Mouse (Mus musculus) lung, postnatal 0 days (tissue): ENCODE data around the gene Defb20. TPM values are rescaled to one million over a fixed set of nuclear protein-coding genes. Genes with fewer than 3 reads are reported as not detected.

Source experiments
- ATAC-seq: fragments of 200-750 bp; cut with Nextera tagmentation; 2 replicates; pipeline ENCODE4 v1.8.0; 2017; ENCODE audit warnings: moderate library complexity
- DNase-seq: peaks from one replicate; pipeline ENCODE4 v3.0.0-alpha.2; 2016; ENCODE audit warnings: low spot score
- H3K27ac ChIP-seq: fragments of 300-500 bp; sonication (generic); 2 replicates; pipeline ENCODE4 v1.5.1; 2014; ENCODE audit warnings: antibody characterized with exemption, mild to moderate bottlenecking, low read length, mixed read lengths
- H3K27me3 ChIP-seq: fragments of 300-500 bp; sonication (generic); replicated peaks from 2 replicates; pipeline ENCODE4 v1.6.1; 2014; ENCODE audit warnings: low read length, mixed read lengths; ENCODE audit not compliant: insufficient read depth
- H3K36me3 ChIP-seq: fragments of 300-500 bp; sonication (generic); 2 replicates; pipeline ENCODE4 v1.6.1; 2014; ENCODE audit warnings: low read length, mixed read lengths; ENCODE audit not compliant: insufficient read depth
- H3K4me1 ChIP-seq: fragments of 300-500 bp; sonication (generic); 2 replicates; pipeline ENCODE4 v1.6.1; 2014; ENCODE audit warnings: antibody characterized with exemption, low read depth, low read length, mixed read lengths; ENCODE audit not compliant: insufficient read depth
- H3K4me2 ChIP-seq: fragments of 300-500 bp; sonication (generic); replicated peaks from 2 replicates; pipeline ENCODE4 v1.6.1; 2014; ENCODE audit warnings: low read depth, mild to moderate bottlenecking, low read length, moderate library complexity, mixed read lengths
- H3K4me3 ChIP-seq: fragments of 300-500 bp; sonication (generic); 2 replicates; pipeline ENCODE4 v1.5.1; 2014; ENCODE audit warnings: low read depth, low read length
- H3K9ac ChIP-seq: fragments of 300-500 bp; sonication (generic); replicated peaks from 2 replicates; pipeline ENCODE4 v1.6.1; 2014; ENCODE audit warnings: low read depth, mild to moderate bottlenecking
- H3K9me3 ChIP-seq: fragments of 300-500 bp; sonication (generic); 2 replicates; pipeline ENCODE4 v1.6.1; 2016; ENCODE audit warnings: low read length, mixed read lengths
- CTCF ChIP-seq: IDR thresholded peaks from 2 replicates; pipeline ENCODE4 v1.5.1; 2016; ENCODE audit warnings: antibody characterized with exemption, mild to moderate bottlenecking
- EP300 ChIP-seq: IDR thresholded peaks from 2 replicates; pipeline ENCODE4 v1.6.1; 2016; ENCODE audit warnings: antibody characterized with exemption, mild to moderate bottlenecking, control low read depth
- WGBS: fragments of 180-500 bp; shearing (Covaris S2); extraction: QIAGEN DNeasy Blood & Tissue Kit; methylation state at CpG from one replicate; pipeline ENCODE4 v1.1.7; 2014; 5-methylcytosine and 5-hydroxymethylcytosine counted together
- polyA plus RNA-seq: library from polyadenylated mRNA; unstranded; fragments of >200 nt; fragmentation: Nextera tagmentation; extraction: Ambion mirVana; gene quantifications from 2 replicates; pipeline ENCODE4 v1.2.1, GENCODE M21; 2015

Defb20 gene
- polyA plus RNA-seq, 1 experiment from 2014 or later, result not detected

DNA sequence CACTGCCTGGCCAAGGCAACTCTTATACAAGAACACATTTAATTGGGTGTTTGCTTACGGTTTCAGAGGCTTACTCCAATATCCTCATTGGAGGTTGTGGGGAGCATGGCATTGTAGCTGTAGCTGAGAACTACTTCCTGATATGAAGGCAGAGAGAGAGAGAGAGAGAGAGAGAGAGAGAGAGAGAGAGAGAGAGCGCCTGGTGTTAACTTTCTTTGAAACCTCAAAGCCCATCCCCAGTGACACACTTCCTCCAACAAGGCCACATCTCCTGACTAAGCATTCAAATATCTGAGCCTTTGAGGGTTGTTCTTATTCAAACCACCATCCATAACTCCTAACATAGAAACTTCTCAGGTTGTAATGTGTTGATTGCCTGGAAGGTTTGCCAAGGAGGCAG is 27.1 kb downstream of the Defb20 start:
- no peak for DNase-seq
- Histone ChIP-seq H3K36me3 (no peaks in the 10 kb centered on the region), H3K27ac (no peak overlapping the region), H3K4me3 (no peak overlapping the region), H3K4me2 (no peak overlapping the region), H3K9ac (no peak overlapping the region), H3K4me1 (no peaks in the 10 kb centered on the region), H3K27me3 (no peaks in the 10 kb centered on the region), H3K9me3 (no peaks in the 10 kb centered on the region)
- no peak for ATAC-seq
- TF ChIP-seq EP300 (no peak), CTCF (no peak)
- 73% methylated on average over 2 of the region's 2 CpGs for WGBS

DNA sequence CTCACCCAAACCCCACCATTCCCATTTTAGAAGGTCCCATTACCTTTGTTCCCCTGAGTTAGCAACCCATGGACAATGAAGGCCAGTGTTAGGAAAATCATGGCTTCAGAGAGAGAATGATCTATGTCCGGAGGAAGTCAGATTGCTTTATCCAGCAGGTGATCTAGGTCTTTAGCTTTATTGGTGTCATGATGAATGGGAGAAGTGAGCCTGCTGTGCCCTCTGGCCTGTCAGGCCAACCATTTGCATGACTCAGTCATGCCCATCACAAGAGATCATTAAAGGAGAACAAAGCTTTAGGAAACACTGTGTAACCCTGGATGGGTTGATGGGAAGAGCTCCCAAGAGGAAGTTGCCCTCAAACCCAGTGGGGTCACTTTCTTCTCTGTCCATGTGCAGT is 34.7 kb downstream of the Defb20 start, which contains the start of gene Defb26:
Gene Defb26, minus strand, starts transcription at position 101 of the 400 bp plus-strand sequence.
- ATAC-seq (no peak), DNase-seq (no peak)
- no peak within 1 kb of the TSS for H3K4me3 ChIP-seq
- H3K9ac ChIP-seq, result no peak within 1 kb of the TSS
- H3K4me2 ChIP-seq, result no peak within 1 kb of the TSS
- H3K27ac ChIP-seq, result no peak within 1 kb of the TSS
- TF ChIP-seq CTCF (no peak), EP300 (no peak)
- no peaks in the 10 kb centered on the region for H3K36me3 ChIP-seq
- H3K4me1 ChIP-seq, result no peaks in the 10 kb centered on the region
- H3K9me3 ChIP-seq, result no peaks in the 10 kb centered on the region
- H3K27me3 ChIP-seq, result no peaks in the 10 kb centered on the region
- 85% methylated on average over 1 of the region's 1 CpGs for WGBS

DNA sequence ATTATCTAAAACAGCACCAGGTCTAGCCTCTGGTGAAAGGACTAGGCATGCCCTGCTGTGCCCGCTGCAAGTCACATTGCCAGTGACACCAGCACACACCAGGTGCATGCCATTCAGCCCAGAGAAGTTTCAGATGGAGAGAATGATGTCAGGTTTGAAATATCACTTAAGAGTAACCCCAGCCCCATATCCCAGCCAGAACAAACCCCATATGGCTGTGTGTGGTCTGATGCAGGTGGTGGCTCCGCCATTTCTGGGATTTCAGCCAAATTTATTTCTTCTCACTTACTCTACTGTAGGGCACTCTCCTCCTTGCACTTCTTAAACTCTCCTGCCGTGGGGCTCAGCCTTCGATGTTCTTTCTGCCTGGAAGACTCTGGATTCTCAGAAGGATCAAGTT is 39.2 kb downstream of the Defb20 start:
- H3K36me3 ChIP-seq, result no peaks in the 10 kb centered on the region
- H3K4me2 ChIP-seq, result no peak overlapping the region
- 38% methylated on average over 4 of the region's 4 CpGs for WGBS
- no peak overlapping the region for H3K27ac ChIP-seq
- ATAC-seq (no peak), DNase-seq (no peak)
- no peak overlapping the region for H3K9ac ChIP-seq
- no peaks in the 10 kb centered on the region for H3K4me1 ChIP-seq
- no peaks in the 10 kb centered on the region for H3K27me3 ChIP-seq
- H3K9me3 ChIP-seq, result no peaks in the 10 kb centered on the region
- TF ChIP-seq CTCF (no peak), EP300 (no peak)
- no peak overlapping the region for H3K4me3 ChIP-seq

DNA sequence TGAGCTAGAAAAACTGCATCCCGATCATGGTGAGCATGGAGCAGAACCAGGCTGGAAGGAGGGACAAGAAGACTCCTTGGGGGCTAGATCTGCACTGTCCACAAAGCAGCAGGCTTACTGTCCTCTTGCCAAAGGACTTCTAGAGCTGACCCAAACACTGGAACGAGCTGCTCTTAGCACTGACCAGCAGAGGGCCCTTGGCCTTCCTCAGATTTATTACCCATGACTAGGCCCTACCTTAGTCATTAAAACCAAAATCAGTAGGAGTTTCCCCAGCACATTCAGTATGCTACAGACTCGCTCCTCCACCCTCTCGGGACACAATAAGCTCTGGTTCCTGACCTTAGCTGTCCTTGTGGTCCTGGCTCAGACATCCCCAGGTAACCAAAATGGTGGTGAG is 41.1 kb downstream of the Defb20 start, which contains the start of gene Defb28:
Gene Defb28, plus strand, starts transcription at position 275 of the 400 bp plus-strand sequence.
- WGBS, result 63% methylated on average over 4 of the region's 4 CpGs

More for the DNA sequence above, 41.1 kb downstream of the Defb20 start, which contains the start of gene Defb28:
- H3K27me3 ChIP-seq, result no peaks in the 10 kb centered on the region
- ATAC-seq (no peak), DNase-seq (no peak)
- H3K36me3 ChIP-seq, result no peaks in the 10 kb centered on the region
- H3K27ac ChIP-seq, result no peak within 1 kb of the TSS
- no peaks in the 10 kb centered on the region for H3K4me1 ChIP-seq
- H3K4me2 ChIP-seq, result no peak within 1 kb of the TSS
- H3K9me3 ChIP-seq, result no peaks in the 10 kb centered on the region
- no peak within 1 kb of the TSS for H3K9ac ChIP-seq
- no peak within 1 kb of the TSS for H3K4me3 ChIP-seq
- TF ChIP-seq EP300 (no peak), CTCF (no peak)

Other genes with a start within 250 kb of the Defb20 start
- 37.5 and 38.8 TPM in 2 replicates for gene Tbc1d20, start 183.2 kb upstream of the Defb20 start, polyA plus RNA-seq
- gene Rbck1, start 144.4 kb upstream of the Defb20 start, polyA plus RNA-seq, result 67.9 and 74.4 TPM in 2 replicates
- 5.7 and 6.7 TPM in 2 replicates for gene Trib3, start 133.0 kb upstream of the Defb20 start, polyA plus RNA-seq
- not detected in 2 replicates for gene Nrsn2, start 100.4 kb upstream of the Defb20 start, polyA plus RNA-seq
- gene Sox12, start 79.0 kb upstream of the Defb20 start, polyA plus RNA-seq, result 3.5 and 3.9 TPM in 2 replicates
- gene Zcchc3, start 62.0 kb upstream of the Defb20 start, polyA plus RNA-seq, result 17.3 TPM in 2 replicates
- 10.7 and 14.6 TPM in 2 replicates for gene 6820408C15Rik, start 61.5 kb upstream of the Defb20 start, polyA plus RNA-seq
- not detected in 2 replicates for gene Defb23, start 12.4 kb upstream of the Defb20 start, polyA plus RNA-seq
- gene Defb22, start 13.1 kb downstream of the Defb20 start, polyA plus RNA-seq, result not detected in 2 replicates
- gene Defb26, start 34.6 kb downstream of the Defb20 start, polyA plus RNA-seq, result not detected in 2 replicates
- gene Defb28, start 41.2 kb downstream of the Defb20 start, polyA plus RNA-seq, result not detected in 2 replicates
- gene Defb29, start 63.0 kb downstream of the Defb20 start, polyA plus RNA-seq, result not detected in 2 replicates
- gene Gm17416, start 92.3 kb downstream of the Defb20 start, polyA plus RNA-seq, result not detected in 2 replicates
- not detected in 2 replicates for gene Defb21, start 95.7 kb downstream of the Defb20 start, polyA plus RNA-seq
- gene Defb19, start 103.2 kb downstream of the Defb20 start, polyA plus RNA-seq, result 0.36 TPM in 1 of 2 replicates, not detected in the other
- gene Defb45, start 122.3 kb downstream of the Defb20 start, polyA plus RNA-seq, result not detected in 2 replicates
- gene Defb36, start 127.3 kb downstream of the Defb20 start, polyA plus RNA-seq, result not detected in 2 replicates
- 3.0 and 4.9 TPM in 2 replicates for gene Defb25, start 146.0 kb downstream of the Defb20 start, polyA plus RNA-seq
- 32.2 and 34.0 TPM in 2 replicates for gene Rem1, start 149.9 kb downstream of the Defb20 start, polyA plus RNA-seq
- 110 and 127 TPM in 2 replicates for gene H13, start 192.4 kb downstream of the Defb20 start, polyA plus RNA-seq
- gene Mcts2, start 210.0 kb downstream of the Defb20 start, polyA plus RNA-seq, result 19.4 and 20.8 TPM in 2 replicates